Mouse (Mus musculus): ENCODE measurements around the gene Uck1.

Uck1 gene

DNA sequence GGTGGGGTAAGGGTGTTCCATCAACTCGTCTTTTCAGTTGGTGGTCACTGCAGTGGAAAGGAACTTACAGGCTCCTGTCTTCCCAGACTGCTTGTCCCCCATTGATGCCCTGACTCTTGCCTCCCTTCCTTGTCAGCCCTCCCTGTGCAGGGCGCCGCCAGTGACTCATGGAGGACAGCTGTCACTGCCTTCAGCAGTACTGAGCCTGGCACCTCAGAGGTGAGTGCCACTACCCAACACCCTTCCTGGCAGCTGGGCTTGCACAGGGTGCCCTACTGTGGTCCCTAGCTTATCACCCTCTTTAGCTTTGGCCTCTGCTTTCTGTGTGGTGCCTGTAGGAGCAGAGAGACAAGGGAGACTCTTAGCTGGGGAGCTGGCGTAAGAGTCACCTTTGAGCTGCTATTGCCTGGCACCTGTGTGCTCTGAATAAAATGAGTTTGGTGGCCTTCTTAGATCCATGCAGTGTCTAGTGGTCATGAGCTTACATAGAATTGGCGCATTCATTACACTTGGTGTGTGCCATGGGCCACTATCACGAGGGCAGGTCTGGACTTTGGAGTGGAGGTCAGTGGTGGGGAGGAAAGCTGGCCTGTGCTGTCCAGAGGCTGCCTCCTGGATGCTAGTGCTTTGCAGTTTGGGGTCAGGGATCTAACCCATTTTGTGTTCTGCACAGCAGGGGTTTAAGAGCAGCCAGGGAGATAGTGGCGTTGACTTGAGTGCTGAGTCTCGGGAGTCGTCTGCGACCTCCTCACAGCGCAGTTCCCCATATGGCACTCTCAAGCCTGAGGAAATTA is 41.2 kb downstream of the Uck1 start:
- DNase-seq (ENCODE audit: low spot score): no peak

DNA sequence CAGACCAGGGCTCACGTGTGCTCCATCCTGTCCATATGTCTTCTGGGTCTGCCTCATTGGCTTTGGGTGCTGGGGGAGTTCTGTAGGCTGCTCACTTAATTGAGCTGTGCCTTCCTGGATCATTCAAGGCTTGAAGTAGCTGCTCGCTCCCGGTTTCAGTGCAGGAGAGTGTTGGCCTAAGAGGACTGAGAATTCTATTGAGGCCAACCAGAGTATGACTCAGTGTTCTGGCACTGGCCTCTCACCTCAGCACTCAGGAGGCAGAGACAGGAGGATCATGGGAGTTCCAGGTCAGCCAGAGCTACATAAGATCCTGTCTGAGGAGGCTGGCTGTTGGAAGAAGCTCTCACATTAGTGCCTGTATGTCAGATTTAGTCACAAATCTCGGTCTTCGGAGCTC is 41.8 kb downstream of the Uck1 start:
- DNase-seq (ENCODE audit: low spot score): no peak

DNA sequence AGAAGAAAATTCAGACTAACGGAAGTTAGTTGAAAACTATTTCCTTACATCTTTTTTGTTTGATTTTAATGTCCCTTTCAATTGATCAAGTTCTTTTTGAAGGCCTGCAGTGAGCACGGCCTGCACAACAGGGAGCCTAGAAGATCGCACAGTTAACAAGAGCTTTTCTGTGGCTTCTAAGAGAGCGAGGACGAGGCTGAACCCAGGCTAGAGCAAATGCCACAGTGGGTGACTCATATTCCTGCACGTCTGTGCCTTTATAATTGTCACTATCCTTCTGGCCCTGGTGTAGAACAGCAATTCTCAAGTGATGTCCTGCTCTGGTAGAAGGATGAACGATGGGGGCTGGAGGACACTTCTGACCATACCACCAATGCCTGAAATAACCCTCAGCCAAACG is 42.3 kb downstream of the Uck1 start:
- DNase-seq (ENCODE audit: low spot score): no peak

DNA sequence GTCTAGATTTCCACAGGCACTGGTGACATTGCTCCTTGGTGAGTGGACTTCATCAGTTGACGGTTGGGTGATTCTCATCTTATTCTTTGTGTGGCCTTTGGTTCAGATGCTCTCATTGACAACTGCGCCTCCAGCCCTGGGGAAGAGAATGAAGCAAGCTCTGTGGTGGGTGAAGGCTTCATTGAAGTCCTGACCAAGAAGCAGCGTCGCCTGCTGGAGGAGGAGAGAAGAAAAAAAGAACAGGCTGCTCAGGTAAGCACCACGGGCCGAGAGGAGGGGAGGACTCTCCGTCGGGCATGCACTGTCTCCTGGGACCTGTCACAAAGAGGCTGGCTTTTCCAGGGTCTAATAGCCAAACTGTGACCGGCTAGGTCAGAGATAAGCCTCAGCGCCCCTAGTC is 43.5 kb downstream of the Uck1 start:
- no peak for DNase-seq (ENCODE audit: low spot score)

DNA sequence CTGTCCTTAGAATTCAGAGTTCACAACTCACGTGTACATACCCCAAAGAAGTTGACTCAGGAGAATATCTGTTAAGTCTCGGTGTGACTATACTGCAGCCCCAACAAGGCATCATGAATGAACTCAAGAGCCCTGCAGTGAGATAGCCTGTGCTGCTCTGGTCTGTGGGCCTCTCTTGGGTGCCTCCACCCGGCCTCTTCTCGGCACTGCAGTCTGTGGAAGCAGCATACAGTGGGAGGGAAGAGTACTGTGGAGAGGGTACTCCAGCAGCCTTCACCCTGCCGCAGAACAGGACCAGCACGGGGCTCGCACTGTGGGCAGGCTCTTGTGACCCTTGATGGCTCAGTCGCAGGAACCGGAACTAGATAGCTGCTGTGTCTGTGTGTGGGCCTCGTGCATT is 44.4 kb downstream of the Uck1 start:
- no peak for DNase-seq (ENCODE audit: low spot score)

DNA sequence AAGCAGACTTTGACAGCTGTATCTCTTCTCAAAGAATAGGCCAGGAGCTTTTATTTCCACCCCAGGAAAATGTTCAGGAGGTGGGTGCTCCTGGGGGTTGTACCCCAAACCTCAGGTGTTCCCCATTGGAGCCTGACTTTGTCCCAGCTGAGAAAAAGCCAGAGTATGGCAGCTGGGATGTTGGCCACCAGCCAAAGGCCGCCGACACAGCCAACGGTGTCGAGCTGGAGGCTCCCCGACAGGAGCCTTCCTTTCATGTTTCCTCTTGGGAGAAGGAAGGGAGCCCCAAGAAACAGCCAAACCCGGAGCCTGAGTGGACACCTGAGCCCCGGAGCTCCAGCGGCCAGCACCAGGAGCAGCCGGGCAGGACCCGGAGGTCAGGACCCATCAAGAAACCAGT is 47.0 kb downstream of the Uck1 start:
- DNase-seq (ENCODE audit: low spot score): no peak

DNA sequence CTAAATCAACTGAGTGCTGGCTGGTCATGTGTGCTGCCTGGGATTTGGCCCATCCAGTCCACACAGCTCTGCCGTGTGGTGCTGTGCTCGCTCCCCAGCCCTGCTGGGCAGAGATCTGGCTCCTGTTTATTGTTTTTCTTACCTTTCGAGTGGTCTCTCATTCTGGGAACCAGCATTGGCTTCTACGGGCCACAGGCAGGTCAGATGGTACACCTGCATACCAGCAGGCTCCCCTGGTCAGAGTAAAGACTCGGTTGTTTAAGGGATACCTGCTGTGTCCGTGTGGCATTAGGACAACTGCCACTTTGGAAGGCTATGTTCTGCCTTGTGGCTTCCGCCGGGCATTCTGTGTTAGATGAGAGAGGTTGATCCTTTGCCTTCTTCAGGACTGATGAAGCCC is 48.3 kb downstream of the Uck1 start:
- no peak for DNase-seq (ENCODE audit: low spot score)

DNA sequence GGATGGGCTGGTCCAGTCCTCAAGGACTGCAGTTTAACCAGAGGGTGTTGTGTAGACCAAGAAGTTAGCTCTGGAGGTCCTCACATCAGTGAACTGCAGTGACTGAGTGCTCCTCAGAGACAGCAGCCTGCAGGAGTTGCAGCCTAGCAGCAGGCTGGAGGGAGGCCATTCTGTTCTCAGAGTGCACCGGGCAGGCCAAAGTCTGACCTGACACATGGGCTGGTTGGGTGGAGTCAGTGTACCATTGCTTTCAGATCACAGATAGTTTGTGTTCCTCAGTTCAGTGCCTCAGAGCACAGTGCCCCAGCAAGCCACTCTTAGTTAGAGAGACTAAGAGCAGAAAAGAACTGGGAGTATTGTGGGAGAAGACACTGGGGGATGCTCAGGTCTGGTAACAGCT is 52.3 kb downstream of the Uck1 start:
- DNase-seq (ENCODE audit: low spot score): no peak

Data from T-cell, adult 2 months (primary cell).